Comparison of ENCODE assay signal across 12 mouse cellular contexts in genomic region chr4:47273795-47274194, GRCm38 (mm10).
"Had no signal": no experiment of that assay in that cellular context is flagged by ENCODE, and none has a peak within 500 bp of the region (broad histone marks: within the 10 kb centered on the region; RNA-seq: fewer than 3 reads in every experiment).

No protein-coding gene starts in this region.

- ATAC-seq: liver, embryonic 12.5 days; midbrain, embryonic 15.5 days had no signal

- DNase-seq: kidney, postnatal 25 days; layer of hippocampus, adult 9-11 months; liver; lung, adult 18-20 months; lung, postnatal 10 days; lung, postnatal 36 days; retina, postnatal 1 day; right cerebral cortex, postnatal 25 days; spleen, adult 18-20 months; thymus, postnatal 25 days had no signal
